ENCODE assay signal across 25 mouse cellular contexts in genomic region chr11:20967321-20967984, GRCm38 (mm10).
A peak's percentile ranks its signal among the peaks of the same experiment; 100 is the strongest.
DNase-seq lines count a peak whose midpoint lies in the region; ATAC-seq lines count a peak whose summit lies in the region.
"Had no signal": no experiment of that assay in that cellular context is flagged by ENCODE, and none has a peak within 500 bp of the region (broad histone marks: within the 10 kb centered on the region; RNA-seq: fewer than 3 reads in every experiment).

No protein-coding gene starts in this region.

- peaks cover 19% of the 10 kb centered on the region for H3K4me1 ChIP-seq in hindbrain, embryonic 10.5 days (replicated peaks)
- no peaks in the 10 kb centered on the region for H3K4me1 ChIP-seq in hindbrain, embryonic 16.5 days (ENCODE audit: control insufficient read depth, insufficient read depth, low read depth, low read length)
- H3K4me1 ChIP-seq in forebrain, embryonic 14.5 days (ENCODE audit: control insufficient read depth, insufficient read depth, low read length): peaks cover 2% of the 10 kb centered on the region; the same call in 1 of the 2 replicates
- H3K4me1 ChIP-seq in midbrain, embryonic 11.5 days (ENCODE audit: control insufficient read depth, insufficient read depth, low read length): peaks cover 12% of the 10 kb centered on the region
- H3K4me1 ChIP-seq: kidney, embryonic 15.5 days; megakaryocyte, embryonic 14.5 days had no signal

- H3K9me3 ChIP-seq in hindbrain, embryonic 10.5 days: peaks cover 5% of the 10 kb centered on the region; the same call in 1 of the 2 replicates
- no peaks in the 10 kb centered on the region for H3K9me3 ChIP-seq in hindbrain, embryonic 16.5 days (ENCODE audit: control insufficient read depth, low read length)
- no peaks in the 10 kb centered on the region for H3K9me3 ChIP-seq in forebrain, embryonic 14.5 days (replicated peaks; ENCODE audit: control insufficient read depth, low read length)
- H3K9me3 ChIP-seq in midbrain, embryonic 11.5 days (ENCODE audit: control insufficient read depth, low read length): no peaks in the 10 kb centered on the region; the same call in 1 of the 2 replicates
- H3K9me3 ChIP-seq: kidney, embryonic 15.5 days had no signal

- no peak overlapping the region for H3K4me2 ChIP-seq in hindbrain, embryonic 16.5 days (ENCODE audit: low read length)
- no peak overlapping the region for H3K4me2 ChIP-seq in forebrain, embryonic 14.5 days (ENCODE audit: low read length)
- H3K4me2 ChIP-seq in midbrain, embryonic 11.5 days: no peak overlapping the region
- H3K4me2 ChIP-seq: kidney, embryonic 15.5 days; limb, embryonic 13.5 days had no signal

- no peak overlapping the region for H3K4me3 ChIP-seq in hindbrain, embryonic 10.5 days
- H3K4me3 ChIP-seq in hindbrain, embryonic 16.5 days (ENCODE audit: low read length): no peak overlapping the region
- no peak overlapping the region for H3K4me3 ChIP-seq in forebrain, embryonic 14.5 days (ENCODE audit: low read depth, low read length)
- no peak overlapping the region for H3K4me3 ChIP-seq in midbrain, embryonic 11.5 days (ENCODE audit: low read depth, low read length)
- H3K4me3 ChIP-seq: kidney, embryonic 15.5 days; limb, embryonic 13.5 days; megakaryocyte, embryonic 14.5 days; myocyte had no signal

- no peaks in the 10 kb centered on the region for H3K27me3 ChIP-seq in hindbrain, embryonic 10.5 days (ENCODE audit: insufficient read depth, poor library complexity, severe bottlenecking)
- H3K27me3 ChIP-seq in hindbrain, embryonic 16.5 days (replicated peaks; ENCODE audit: control insufficient read depth, insufficient read depth, low read length): no peaks in the 10 kb centered on the region
- H3K27me3 ChIP-seq in forebrain, embryonic 14.5 days (replicated peaks; ENCODE audit: control insufficient read depth, insufficient read depth, low read length): no peaks in the 10 kb centered on the region
- no peaks in the 10 kb centered on the region for H3K27me3 ChIP-seq in midbrain, embryonic 11.5 days (ENCODE audit: control insufficient read depth, insufficient read depth, low read length)
- H3K27me3 ChIP-seq: kidney, embryonic 15.5 days; limb, embryonic 13.5 days; megakaryocyte, embryonic 14.5 days had no signal

- H3K27ac ChIP-seq in hindbrain, embryonic 10.5 days: peak overlapping the region; percentile 69
- no peak overlapping the region for H3K27ac ChIP-seq in hindbrain, embryonic 16.5 days (ENCODE audit: low read depth, low read length)
- H3K27ac ChIP-seq in forebrain, embryonic 14.5 days (ENCODE audit: low read depth, low read length): no peak overlapping the region
- H3K27ac ChIP-seq in midbrain, embryonic 11.5 days (ENCODE audit: low read depth, low read length): peak overlapping the region; percentile 48
- H3K27ac ChIP-seq: kidney, embryonic 15.5 days; limb, embryonic 13.5 days; liver, embryonic 14.5 days had no signal

- 39% methylated on average over 3 of the region's 3 CpGs for WGBS in hindbrain, embryonic 10.5 days
- WGBS in hindbrain, embryonic 16.5 days: 35% methylated on average over 3 of the region's 3 CpGs
- 48% methylated on average over 2 of the region's 3 CpGs for WGBS in forebrain, embryonic 14.5 days
- WGBS in midbrain, embryonic 11.5 days: 41% methylated on average over 3 of the region's 3 CpGs

- no peak for DNase-seq in hindbrain, embryonic 10.5 days (ENCODE audit: low spot score)
- DNase-seq in Muller cell, postnatal 12 days (ENCODE audit: inconsistent ontology term): peak; percentile 20
- DNase-seq in forebrain, embryonic 14.5 days (ENCODE audit: low spot score): no peak
- DNase-seq in midbrain, embryonic 11.5 days (ENCODE audit: low spot score, missing footprints): peak; percentile 85
- no peak for DNase-seq in adrenal gland, adult 8-10 months
- no peak for DNase-seq in right cerebral cortex, postnatal 10 days (ENCODE audit: low spot score in 2 of 2)
- DNase-seq: adrenal gland, postnatal 36 days; cerebellum, adult 8-10 months; gastrocnemius, postnatal 10 days; heart, adult 18-20 months; heart, postnatal 4 days; kidney, postnatal 4 days; layer of hippocampus, adult 9-11 months; retina, postnatal 1 day; thymus, postnatal 14 days had no signal

- no peak for ATAC-seq in hindbrain, embryonic 16.5 days
- peak; percentile 58 for ATAC-seq in forebrain, embryonic 14.5 days
- ATAC-seq in midbrain, embryonic 11.5 days (ENCODE audit: low FRiP score): peak; percentile 70
- ATAC-seq in activated CD4-positive, CD25-positive, alpha-beta regulatory T cell, adult 4 months: no peak
- ATAC-seq: CD4-positive, CD25-positive, alpha-beta regulatory T cell, adult 4 months; intestine, embryonic 16.5 days; lung, postnatal 0 days had no signal

- no peak overlapping the region for H3K9ac ChIP-seq in hindbrain, embryonic 16.5 days (ENCODE audit: low read depth, low read length)
- H3K9ac ChIP-seq in forebrain, embryonic 14.5 days (ENCODE audit: low read length): no peak overlapping the region
- no peak overlapping the region for H3K9ac ChIP-seq in midbrain, embryonic 11.5 days (ENCODE audit: low read length)
- H3K9ac ChIP-seq: kidney, embryonic 15.5 days; limb, embryonic 13.5 days; liver, embryonic 14.5 days had no signal

- no peaks in the 10 kb centered on the region for H3K36me3 ChIP-seq in hindbrain, embryonic 10.5 days
- no peaks in the 10 kb centered on the region for H3K36me3 ChIP-seq in hindbrain, embryonic 16.5 days (ENCODE audit: control insufficient read depth, insufficient read depth, low read length)
- no peaks in the 10 kb centered on the region for H3K36me3 ChIP-seq in forebrain, embryonic 14.5 days (ENCODE audit: control insufficient read depth, insufficient read depth, low read length)
- H3K36me3 ChIP-seq in midbrain, embryonic 11.5 days (ENCODE audit: control insufficient read depth, insufficient read depth, low read length): no peaks in the 10 kb centered on the region
- H3K36me3 ChIP-seq: kidney, embryonic 15.5 days; limb, embryonic 13.5 days had no signal

Comparison
In these comparisons a context has a peak if more than half of its experiments do, and no peak if none do; other contexts are left out.
1. H3K27ac ChIP-seq: peak in hindbrain, embryonic 10.5 days (single experiment) and midbrain, embryonic 11.5 days (single experiment); none in hindbrain, embryonic 16.5 days (single experiment) and forebrain, embryonic 14.5 days (single experiment).
2. DNase-seq: peak in Muller cell, postnatal 12 days (single experiment) and midbrain, embryonic 11.5 days (single experiment); none in hindbrain, embryonic 10.5 days (single experiment), forebrain, embryonic 14.5 days (single experiment), adrenal gland, adult 8-10 months (single experiment) and right cerebral cortex, postnatal 10 days (0 of 2).
3. ATAC-seq: peak in forebrain, embryonic 14.5 days (single experiment) and midbrain, embryonic 11.5 days (single experiment); none in hindbrain, embryonic 16.5 days (single experiment) and activated CD4-positive, CD25-positive, alpha-beta regulatory T cell, adult 4 months (single experiment).